In genomic region chr8:105446127-105446552, GRCm38 (mm10) we compare ENCODE assay signal across 8 mouse cellular contexts. TPM values are rescaled to one million over a fixed set of nuclear protein-coding genes. Genes with fewer than 3 reads are reported as not detected.
DNase-seq lines count a peak whose midpoint lies in the region; ATAC-seq and TF ChIP-seq lines count a peak whose summit lies in the region.

No protein-coding gene starts in this region.

- H3ac ChIP-seq in myocyte (ENCODE audit: control insufficient read depth, insufficient read length), result no peak overlapping the region

- TF ChIP-seq CTCF in intestine, postnatal 0 days (IDR thresholded peaks at IDR 0.05; ENCODE audit: low read depth), result no peak

- no peak overlapping the region for H3K4me3 ChIP-seq in heart, embryonic 15.5 days
- no peak overlapping the region for H3K4me3 ChIP-seq in heart, embryonic 10.5 days
- H3K4me3 ChIP-seq in hindbrain, embryonic 12.5 days, result no peak overlapping the region
- H3K4me3 ChIP-seq in myocyte, result no peak overlapping the region
- no peak overlapping the region for H3K4me3 ChIP-seq in intestine, postnatal 0 days (ENCODE audit: low read depth, low read length)

- no peaks in the 10 kb centered on the region for H3K27me3 ChIP-seq in heart, embryonic 15.5 days
- H3K27me3 ChIP-seq in heart, embryonic 10.5 days (ENCODE audit: insufficient read depth, poor library complexity, severe bottlenecking), result peaks cover 9% of the 10 kb centered on the region
- no peaks in the 10 kb centered on the region for H3K27me3 ChIP-seq in hindbrain, embryonic 12.5 days
- H3K27me3 ChIP-seq in myocyte (ENCODE audit: control insufficient read depth, insufficient read depth, insufficient read length), result peaks cover 24% of the 10 kb centered on the region
- H3K27me3 ChIP-seq in intestine, postnatal 0 days (replicated peaks; ENCODE audit: control insufficient read depth, insufficient read depth, low read length), result no peaks in the 10 kb centered on the region; the same call in 1 of the 2 replicates

- H3K27ac ChIP-seq in heart, embryonic 15.5 days, result peak overlapping the region; percentile 24; the same call in 1 of the 2 replicates
- H3K27ac ChIP-seq in heart, embryonic 10.5 days, result no peak overlapping the region
- peak overlapping the region; percentile 84 for H3K27ac ChIP-seq in hindbrain, embryonic 12.5 days
- H3K27ac ChIP-seq in intestine, postnatal 0 days (ENCODE audit: low read depth, low read length), result no peak overlapping the region

- H3K4me1 ChIP-seq in heart, embryonic 15.5 days (replicated peaks), result peaks cover 7% of the 10 kb centered on the region
- peaks cover 10% of the 10 kb centered on the region; the same call in 1 of the 2 replicates for H3K4me1 ChIP-seq in heart, embryonic 10.5 days
- peaks cover 14% of the 10 kb centered on the region for H3K4me1 ChIP-seq in hindbrain, embryonic 12.5 days
- H3K4me1 ChIP-seq in intestine, postnatal 0 days (replicated peaks; ENCODE audit: control insufficient read depth, insufficient read depth, low read length), result no peaks in the 10 kb centered on the region

- no peak for DNase-seq in heart, embryonic 10.5 days (ENCODE audit: low spot score)
- DNase-seq in embryo, embryonic 11.5 days (ENCODE audit: low read depth, low spot score), result peak; percentile 48
- DNase-seq in adrenal gland, adult 8-10 months, result no peak
- no peak for DNase-seq in layer of hippocampus, adult 9-10 months (ENCODE audit: low spot score)

- no peak for TF ChIP-seq POLR2A in myocyte (IDR thresholded peaks at IDR 0.05; ENCODE audit: insufficient read length, low read depth)

- 26% methylated on average over 4 of the region's 4 CpGs for WGBS in heart, embryonic 15.5 days
- 33% methylated on average over 4 of the region's 4 CpGs for WGBS in heart, embryonic 10.5 days
- 9% methylated on average over 4 of the region's 4 CpGs for WGBS in hindbrain, embryonic 12.5 days
- 29% methylated on average over 4 of the region's 4 CpGs for WGBS in intestine, postnatal 0 days

- no peaks in the 10 kb centered on the region for H3K79me2 ChIP-seq in myocyte (ENCODE audit: control insufficient read depth, insufficient read depth)

- H3K9me3 ChIP-seq in heart, embryonic 15.5 days (replicated peaks), result no peaks in the 10 kb centered on the region
- H3K9me3 ChIP-seq in heart, embryonic 10.5 days, result no peaks in the 10 kb centered on the region
- H3K9me3 ChIP-seq in hindbrain, embryonic 12.5 days (replicated peaks), result no peaks in the 10 kb centered on the region
- H3K9me3 ChIP-seq in intestine, postnatal 0 days (ENCODE audit: control insufficient read depth), result no peaks in the 10 kb centered on the region

- no peaks in the 10 kb centered on the region for H3K36me3 ChIP-seq in heart, embryonic 15.5 days
- H3K36me3 ChIP-seq in heart, embryonic 10.5 days, result no peaks in the 10 kb centered on the region
- H3K36me3 ChIP-seq in hindbrain, embryonic 12.5 days, result no peaks in the 10 kb centered on the region
- no peaks in the 10 kb centered on the region for H3K36me3 ChIP-seq in myocyte (ENCODE audit: control insufficient read depth, insufficient read depth)
- no peaks in the 10 kb centered on the region for H3K36me3 ChIP-seq in intestine, postnatal 0 days (ENCODE audit: control insufficient read depth, insufficient read depth)

- H3K4me2 ChIP-seq in heart, embryonic 15.5 days, result peak overlapping the region; percentile 33; the same call in 1 of the 2 replicates
- peak overlapping the region; percentile 34 for H3K4me2 ChIP-seq in hindbrain, embryonic 12.5 days (replicated peaks)
- H3K4me2 ChIP-seq in myocyte (ENCODE audit: low read depth), result peak overlapping the region; percentile 5
- H3K4me2 ChIP-seq in intestine, postnatal 0 days (replicated peaks; ENCODE audit: low read depth), result no peak overlapping the region

- no peak for ATAC-seq in heart, embryonic 15.5 days (replicated peaks; ENCODE audit: insufficient number of reproducible peaks, insufficient read depth, low FRiP score, low read depth)
- ATAC-seq in hindbrain, embryonic 12.5 days (ENCODE audit: low FRiP score), result peak; percentile 82
- ATAC-seq in intestine, postnatal 0 days, result no peak

- no peak overlapping the region for H3K9ac ChIP-seq in heart, embryonic 15.5 days
- no peak overlapping the region for H3K9ac ChIP-seq in hindbrain, embryonic 12.5 days
- H3K9ac ChIP-seq in intestine, postnatal 0 days (ENCODE audit: low read depth, low read length), result no peak overlapping the region

TF ChIP-seq in myocyte, 11 proteins besides CTCF, POLR2A, EP300 and RAD21:
- TF ChIP-seq SRF (IDR thresholded peaks at IDR 0.05; ENCODE audit: control insufficient read depth, insufficient read length, low read depth) (no peak), USF1 (IDR thresholded peaks at IDR 0.05; ENCODE audit: low read depth) (peak; percentile 77)

RNA-seq across cellular contexts. Expression of gene Tppp3, which starts 25.2 kb away (rescaled TPM):
- polyA plus RNA-seq in heart, embryonic 15.5 days (2015; fragmentation: Nextera tagmentation; extraction: Ambion mirVana), result 27.5 and 39.8 TPM in 2 replicates
- 25.5 and 28.4 TPM in 2 replicates for polyA plus RNA-seq in heart, embryonic 10.5 days (2016; fragmentation: Nextera tagmentation; extraction: Ambion mirVana)
- 162 and 186 TPM in 2 replicates for polyA plus RNA-seq in hindbrain, embryonic 12.5 days (2016; fragmentation: Nextera tagmentation; extraction: Ambion mirVana)
- polyA plus RNA-seq in myocyte (2012; fragmentation: generic; extraction: Trizol), result 155 TPM
- polyA plus RNA-seq in intestine, postnatal 0 days (2015; fragmentation: Nextera tagmentation; extraction: Ambion mirVana), result 67.9 and 78.5 TPM in 2 replicates
- 10 to 100 TPM; 28.3 to 40.2 (median 33.0) TPM for total RNA-seq in adrenal gland, adult 8-10 months (2022)

RNA-seq across cellular contexts. Expression of gene Lrrc36, which starts 32.8 kb away (rescaled TPM):
- polyA plus RNA-seq in heart, embryonic 15.5 days (2015; fragmentation: Nextera tagmentation; extraction: Ambion mirVana), result 0.08 and 0.19 TPM in 2 replicates
- polyA plus RNA-seq in heart, embryonic 10.5 days (2016; fragmentation: Nextera tagmentation; extraction: Ambion mirVana), result 0.09 TPM in 1 of 2 replicates, not detected in the other
- 2.1 and 3.1 TPM in 2 replicates for polyA plus RNA-seq in hindbrain, embryonic 12.5 days (2016; fragmentation: Nextera tagmentation; extraction: Ambion mirVana)
- polyA plus RNA-seq in myocyte (2012; fragmentation: generic; extraction: Trizol), result not detected
- 0.10 and 0.20 TPM in 2 replicates for polyA plus RNA-seq in intestine, postnatal 0 days (2015; fragmentation: Nextera tagmentation; extraction: Ambion mirVana)
- total RNA-seq in adrenal gland, adult 8-10 months (2022), result 10 to 100 TPM in 1 of 4 experiments, 1 to 10 TPM in 3; 4.1 to 10.1 (median 7.0) TPM

RNA-seq across cellular contexts. Expression of gene Kctd19, which starts 32.8 kb away (rescaled TPM):
- 0.09 and 0.11 TPM in 2 replicates for polyA plus RNA-seq in heart, embryonic 15.5 days (2015; fragmentation: Nextera tagmentation; extraction: Ambion mirVana)
- polyA plus RNA-seq in heart, embryonic 10.5 days (2016; fragmentation: Nextera tagmentation; extraction: Ambion mirVana), result not detected in 2 replicates
- polyA plus RNA-seq in hindbrain, embryonic 12.5 days (2016; fragmentation: Nextera tagmentation; extraction: Ambion mirVana), result 0.08 TPM in 1 of 2 replicates, not detected in the other
- not detected for polyA plus RNA-seq in myocyte (2012; fragmentation: generic; extraction: Trizol)
- polyA plus RNA-seq in intestine, postnatal 0 days (2015; fragmentation: Nextera tagmentation; extraction: Ambion mirVana), result 0.07 and 0.13 TPM in 2 replicates
- total RNA-seq in adrenal gland, adult 8-10 months (2022), result under 1 TPM in 1 of 4 experiments, not detected in 3; 0.15 TPM

RNA-seq across cellular contexts. Expression of gene Zdhhc1, which starts 50.6 kb away (rescaled TPM):
- 23.2 and 30.7 TPM in 2 replicates for polyA plus RNA-seq in heart, embryonic 15.5 days (2015; fragmentation: Nextera tagmentation; extraction: Ambion mirVana)
- polyA plus RNA-seq in heart, embryonic 10.5 days (2016; fragmentation: Nextera tagmentation; extraction: Ambion mirVana), result 16.1 and 21.6 TPM in 2 replicates
- polyA plus RNA-seq in hindbrain, embryonic 12.5 days (2016; fragmentation: Nextera tagmentation; extraction: Ambion mirVana), result 35.8 and 36.1 TPM in 2 replicates
- polyA plus RNA-seq in myocyte (2012; fragmentation: generic; extraction: Trizol), result 17.3 TPM
- polyA plus RNA-seq in intestine, postnatal 0 days (2015; fragmentation: Nextera tagmentation; extraction: Ambion mirVana), result 6.4 and 7.1 TPM in 2 replicates
- 10 to 100 TPM; 20.6 to 40.1 (median 31.3) TPM for total RNA-seq in adrenal gland, adult 8-10 months (2022)

Comparison
In these comparisons a context has a peak if more than half of its experiments do, and no peak if none do; other contexts are left out.
1. H3K27ac ChIP-seq: peak in heart, embryonic 15.5 days (single experiment) and hindbrain, embryonic 12.5 days (single experiment); none in heart, embryonic 10.5 days (single experiment) and intestine, postnatal 0 days (single experiment).